Mouse (Mus musculus) spleen, adult 2 months (tissue): ENCODE data around the gene Bicc1.

Experiments
- CTCF ChIP-seq: fragments of 200-500 bp; IDR thresholded peaks from 2 replicates; pipeline ENCODE4 v1.5.1; 2011; ENCODE audit warnings: mild to moderate bottlenecking, inconsistent platforms; ENCODE audit not compliant: insufficient read depth, insufficient read length, insufficient replicate concordance; ENCODE audit errors: extremely low read depth
- POLR2A ChIP-seq: fragments of 200-500 bp; IDR thresholded peaks from 2 replicates; pipeline ENCODE4 v1.6.1; 2011; ENCODE audit warnings: low read depth, low read length, inconsistent platforms

DNA sequence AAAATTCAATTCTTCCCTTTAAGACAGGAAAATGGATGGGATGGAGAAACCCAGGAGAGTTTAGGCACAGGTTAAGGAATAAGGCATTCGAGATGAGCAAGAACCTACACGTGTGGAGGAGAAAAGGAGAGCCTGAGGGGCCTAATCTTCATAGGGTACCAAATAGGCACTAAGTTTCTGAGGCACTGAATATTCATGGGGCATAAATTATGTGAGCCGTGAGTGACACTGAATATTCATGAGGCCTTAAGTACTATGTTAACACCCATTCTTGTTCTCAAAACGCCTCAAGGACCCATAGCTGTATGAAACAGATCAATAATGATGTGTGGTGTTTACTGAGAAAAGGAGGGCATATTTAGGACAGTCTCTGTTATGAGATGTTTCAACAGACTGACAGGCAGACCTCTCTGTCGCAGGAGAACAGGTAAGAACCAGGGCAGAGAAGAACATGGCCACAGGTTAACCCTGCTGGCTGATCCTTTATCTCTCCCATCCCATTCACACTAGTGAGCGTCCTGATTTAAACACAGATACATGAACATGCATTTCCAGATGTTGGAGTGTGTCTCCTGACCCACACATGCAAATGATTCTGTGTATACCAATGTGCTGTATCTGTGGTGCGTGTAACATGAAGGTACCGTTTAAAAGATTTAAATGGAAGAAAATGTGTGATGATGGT lies 58.5 kb downstream of the Bicc1 start:
- TF ChIP-seq POLR2A (no peak), CTCF (no peak)
